ENCODE assay signal across 9 mouse cellular contexts in genomic region chr6:120834766-120835321, GRCm38 (mm10).
"Had no signal": no experiment of that assay in that cellular context is flagged by ENCODE, and none has a peak within 500 bp of the region (broad histone marks: within the 10 kb centered on the region; RNA-seq: fewer than 3 reads in every experiment).

No protein-coding gene starts in this region.

- H3K27me3 ChIP-seq: limb, embryonic 15.5 days; lung, embryonic 15.5 days; neural tube, embryonic 12.5 days had no signal

- H3K9me3 ChIP-seq: limb, embryonic 15.5 days; lung, embryonic 15.5 days; midbrain, embryonic 13.5 days; neural tube, embryonic 12.5 days had no signal

- H3K27ac ChIP-seq: neural tube, embryonic 12.5 days had no signal

- H3K36me3 ChIP-seq: limb, embryonic 15.5 days; lung, embryonic 15.5 days; midbrain, embryonic 13.5 days had no signal

- DNase-seq: kidney, adult 18-20 months; kidney, postnatal 10 days; layer of hippocampus, adult 9-11 months; layer of hippocampus, postnatal 36 days; thymus, postnatal 4 days had no signal
